Mouse (Mus musculus) frontal cortex, adult 2 months (tissue): ENCODE measurements around the gene Cox15. TPM values are rescaled to one million over a fixed set of nuclear protein-coding genes. Genes with fewer than 3 reads are reported as not detected.

Experiments used
- DNase-seq, 2 experiments: peaks; one replicate each; pipeline ENCODE4 v3.0.0; 2022; ENCODE audit warnings: low spot score in 1 of 2; ENCODE audit errors: extremely low spot score in 1 of 2
- polyA plus RNA-seq: library from polyadenylated mRNA; depleted of rRNA; stranded (reverse); fragments of >200 nt; gene quantifications from 2 replicates; pipeline ENCODE4 v1.2.3, GENCODE M21; 2012; rRNA removed

Cox15 gene
- 15.0 and 15.4 TPM in 2 replicates for polyA plus RNA-seq

GRCm38 (mm10) chr19:43752489-43753225 lies at the start of gene Cox15, which contains the start of gene Cutc:
Cox15 (minus strand) TSS chr19:43753000.
Cutc (plus strand) TSS chr19:43752996.
- peak; percentile 92 to 97 for DNase-seq

DNA sequence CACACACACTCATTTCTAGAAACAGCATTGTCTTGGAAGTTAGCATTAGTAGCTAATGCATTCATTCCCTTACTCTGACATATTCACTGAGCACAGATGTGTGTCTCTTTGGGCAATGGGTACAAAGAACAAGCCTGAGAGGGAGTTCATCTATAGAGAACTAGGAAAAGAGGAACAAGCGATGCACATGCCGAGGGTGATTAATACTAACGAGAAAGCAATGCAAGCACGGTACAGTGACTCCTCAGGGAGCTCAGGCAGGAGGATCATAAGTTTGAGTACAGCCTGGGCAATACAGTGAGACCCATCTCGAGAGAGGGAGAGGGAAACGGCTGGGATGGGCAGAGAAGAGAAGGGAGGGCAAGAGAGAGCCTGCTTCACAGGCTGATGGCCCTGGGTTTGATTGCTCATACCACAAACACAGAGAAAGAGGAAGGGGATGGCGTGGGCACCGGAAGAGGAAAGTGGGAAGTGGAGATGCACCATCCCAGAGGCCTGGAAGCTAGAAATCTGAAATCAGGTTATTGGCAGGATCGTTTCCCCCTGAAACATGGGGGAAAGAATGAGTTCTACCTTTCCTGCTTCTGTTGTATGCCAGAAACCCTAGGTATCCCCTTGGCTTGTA lies 48.7 kb upstream of the Cox15 start:
- no peak for DNase-seq

- no peak for DNase-seq
Measured at GRCm38 (mm10) chr19:43797216-43797615, 44.4 kb upstream of the Cox15 start.

- DNase-seq = no peak
Measured at GRCm38 (mm10) chr19:43795511-43795910, 42.7 kb upstream of the Cox15 start.

GRCm38 (mm10) chr19:43793951-43794350 lies 41.2 kb upstream of the Cox15 start:
- DNase-seq = no peak

DNA sequence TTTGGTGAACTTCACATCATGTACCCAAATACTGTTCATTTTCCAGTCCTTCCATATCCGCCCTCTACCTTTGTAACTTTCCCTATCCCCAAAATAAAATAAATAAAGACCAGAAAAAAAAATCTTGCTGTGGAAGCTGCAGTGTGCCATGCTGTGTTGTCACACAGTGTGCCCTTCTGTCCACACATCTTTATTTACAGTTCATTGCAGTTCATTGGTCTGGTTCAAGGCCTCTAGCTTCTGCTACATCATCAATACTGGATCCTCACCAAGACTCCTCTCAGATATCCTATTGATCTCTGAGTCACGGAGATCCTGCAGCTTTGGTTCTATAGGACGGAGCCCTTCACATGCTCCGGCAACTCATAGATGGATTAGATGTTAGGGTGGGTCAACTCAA lies 39.7 kb upstream of the Cox15 start:
- DNase-seq = no peak

DNA sequence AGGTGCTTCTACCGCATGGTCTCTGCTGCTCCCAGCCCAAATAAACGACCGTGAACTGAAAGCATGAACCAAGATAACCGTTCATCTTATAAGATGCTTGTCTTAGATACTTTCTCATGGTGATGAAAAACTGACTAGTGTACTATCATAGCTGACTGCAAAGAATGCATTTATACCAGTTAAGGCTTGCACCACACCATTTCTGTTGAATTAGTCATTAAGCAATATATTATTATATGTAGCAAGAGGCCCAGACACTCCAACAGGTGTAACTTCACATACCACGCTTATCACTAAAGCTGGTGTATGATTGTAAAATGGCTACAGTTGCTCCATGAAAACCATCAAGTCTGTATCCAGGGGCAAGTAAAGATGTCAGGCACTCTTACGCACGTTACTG lies 37.0 kb upstream of the Cox15 start:
- DNase-seq = no peak

DNA sequence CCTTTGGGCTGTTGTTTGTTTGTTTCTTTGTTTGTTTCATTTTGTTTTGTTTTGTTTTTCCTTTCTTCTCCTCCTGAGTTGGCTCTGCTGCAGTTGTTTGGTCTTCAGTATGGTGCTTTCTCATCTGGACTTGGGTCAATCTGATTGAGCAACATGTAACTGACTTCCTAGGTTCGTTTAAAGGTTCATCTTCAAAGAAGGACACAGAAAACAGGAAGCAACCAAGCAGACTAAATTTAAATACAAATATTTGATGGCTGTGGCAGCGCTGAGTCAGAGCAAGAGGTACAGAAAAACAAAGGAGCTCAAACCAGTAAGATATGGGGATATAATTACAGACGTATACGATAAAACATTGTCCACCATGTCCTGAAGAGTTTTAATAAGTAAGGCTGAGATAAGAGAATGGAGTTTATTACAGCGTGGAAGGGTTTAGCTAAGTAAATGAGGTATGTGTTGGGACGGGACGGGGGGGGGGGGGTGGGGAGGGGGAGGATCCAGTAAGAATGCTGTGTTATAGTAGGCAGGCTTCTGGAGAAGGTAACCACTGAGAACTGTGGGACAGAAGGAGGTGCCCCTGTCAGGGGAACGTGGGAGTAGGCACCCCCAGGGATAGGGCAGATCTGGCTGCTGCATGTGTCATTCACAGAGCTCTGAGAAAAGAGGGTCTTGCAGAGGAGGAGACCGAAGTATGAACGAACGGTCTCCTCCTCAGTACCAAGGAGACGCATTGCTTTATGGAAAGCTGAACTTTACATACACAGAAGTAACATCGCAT lies 33.6 kb upstream of the Cox15 start:
- DNase-seq = no peak

GRCm38 (mm10) chr19:43784761-43785160 lies 32.0 kb upstream of the Cox15 start:
- no peak for DNase-seq

GRCm38 (mm10) chr19:43781980-43782379 lies 29.2 kb upstream of the Cox15 start, which contains the start of gene Abcc2:
Abcc2 (plus strand) TSS chr19:43782192.
- no peak for DNase-seq

GRCm38 (mm10) chr19:43780391-43780790 lies 27.6 kb upstream of the Cox15 start:
- DNase-seq = no peak

- DNase-seq = no peak
Measured at GRCm38 (mm10) chr19:43777308-43777707, 24.5 kb upstream of the Cox15 start.

DNA sequence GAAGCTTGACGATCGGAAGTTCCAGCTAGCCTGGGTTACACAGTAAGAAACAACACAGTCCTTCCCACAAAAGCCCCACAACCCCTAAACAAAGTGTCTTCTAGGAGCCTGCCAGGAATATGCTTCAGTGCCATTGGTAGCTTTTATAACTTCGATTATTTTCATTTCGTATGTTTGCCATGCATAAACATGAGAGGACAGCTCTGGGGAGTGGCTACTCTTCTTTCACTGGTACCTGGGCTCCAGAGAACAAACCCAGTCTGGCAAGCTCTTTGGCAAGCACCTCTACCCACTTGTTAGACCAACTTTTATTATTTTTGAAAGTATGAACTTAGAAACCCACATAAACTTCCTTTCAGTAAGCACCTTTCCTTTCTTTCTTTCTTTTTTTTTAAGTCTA lies 23.8 kb upstream of the Cox15 start:
- no peak for DNase-seq

DNA sequence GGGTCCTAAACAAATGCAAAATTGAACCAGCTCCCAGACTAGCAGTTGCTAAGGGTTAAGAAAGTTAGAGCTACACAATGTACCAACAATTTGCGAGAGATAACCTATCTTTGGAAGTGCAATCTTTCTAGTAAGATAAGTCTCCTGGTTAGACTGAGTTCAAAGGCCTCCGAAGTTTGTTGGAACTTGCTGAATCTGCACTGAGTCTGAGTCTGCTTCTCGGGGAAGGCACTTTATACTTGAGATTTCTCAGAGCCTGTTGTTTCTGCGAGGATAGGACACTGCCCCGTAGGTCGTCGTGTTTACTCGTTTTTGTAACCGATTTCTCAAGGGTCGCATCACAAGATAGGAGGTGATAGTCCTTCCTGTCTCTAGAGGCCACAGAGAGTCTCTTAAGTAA lies 22.6 kb upstream of the Cox15 start:
- DNase-seq = no peak

GRCm38 (mm10) chr19:43772311-43772710 lies 19.5 kb upstream of the Cox15 start:
- DNase-seq = no peak

DNA sequence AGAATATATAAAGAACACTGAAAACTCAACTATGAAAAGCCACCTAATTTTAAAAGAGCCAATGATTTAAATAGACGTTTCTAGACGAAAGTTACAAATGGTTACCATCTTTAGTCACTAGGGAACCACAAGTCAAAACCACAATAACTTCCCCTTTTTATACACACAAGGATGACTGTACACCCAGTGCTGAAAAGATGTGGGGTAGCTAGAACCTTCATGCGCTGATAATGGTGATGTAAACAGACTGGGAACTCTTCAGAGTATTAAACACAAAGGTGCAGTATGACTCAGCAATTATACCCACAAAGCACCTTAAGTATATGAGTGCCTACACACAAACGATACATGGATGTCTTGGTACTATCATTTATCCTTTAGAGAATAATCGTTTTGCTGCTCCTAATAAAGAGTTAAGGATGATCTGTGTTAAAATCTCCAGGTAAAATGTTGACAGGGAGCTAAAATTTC lies 18.7 kb upstream of the Cox15 start:
- no peak for DNase-seq

DNA sequence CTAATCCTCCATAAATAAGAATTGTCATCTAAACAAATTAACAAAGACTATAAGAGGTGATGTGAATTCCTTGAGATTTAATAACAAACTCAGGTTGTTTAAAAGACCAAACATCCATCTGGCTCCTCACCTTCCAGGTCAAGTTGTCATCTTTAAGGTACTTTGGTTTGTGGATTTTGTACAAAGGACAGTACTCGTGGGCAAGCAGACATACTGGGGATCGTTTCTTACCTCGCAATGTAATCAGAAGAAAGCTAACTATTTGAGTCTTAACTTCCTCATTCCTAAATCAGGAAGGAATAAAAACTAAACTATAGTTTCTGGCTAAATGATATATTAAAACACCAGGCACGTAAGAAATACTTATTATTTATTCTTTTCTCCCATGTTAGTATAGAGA lies 17.8 kb upstream of the Cox15 start:
- no peak for DNase-seq

DNA sequence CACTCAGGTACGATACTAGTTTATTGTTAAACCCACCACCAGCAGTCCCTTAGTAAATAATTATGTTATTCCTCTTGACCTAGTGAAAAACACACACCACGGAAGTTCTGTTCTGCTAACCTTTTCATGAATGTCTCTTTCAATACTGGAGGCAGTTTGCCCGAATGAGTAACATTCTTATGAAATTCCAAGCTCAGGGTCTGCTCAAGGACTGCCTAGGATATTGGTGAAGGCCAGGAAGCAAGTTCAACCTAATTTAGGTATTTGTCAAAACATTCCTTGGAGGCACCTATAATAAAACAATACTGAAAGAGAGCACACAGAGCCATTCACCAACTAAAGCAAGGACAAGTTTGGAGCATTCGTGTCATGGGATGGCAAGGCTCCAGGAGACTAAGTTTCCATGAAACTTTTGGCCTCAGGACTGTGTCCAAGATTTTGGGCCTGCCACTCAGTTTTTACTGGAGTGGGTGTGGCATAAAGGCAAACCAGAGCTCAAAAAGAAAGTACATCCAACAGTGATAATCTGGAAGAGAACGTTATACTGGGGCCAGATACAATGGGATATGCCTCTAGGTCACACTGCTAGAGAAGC lies 16.7 kb upstream of the Cox15 start:
- DNase-seq = no peak

DNA sequence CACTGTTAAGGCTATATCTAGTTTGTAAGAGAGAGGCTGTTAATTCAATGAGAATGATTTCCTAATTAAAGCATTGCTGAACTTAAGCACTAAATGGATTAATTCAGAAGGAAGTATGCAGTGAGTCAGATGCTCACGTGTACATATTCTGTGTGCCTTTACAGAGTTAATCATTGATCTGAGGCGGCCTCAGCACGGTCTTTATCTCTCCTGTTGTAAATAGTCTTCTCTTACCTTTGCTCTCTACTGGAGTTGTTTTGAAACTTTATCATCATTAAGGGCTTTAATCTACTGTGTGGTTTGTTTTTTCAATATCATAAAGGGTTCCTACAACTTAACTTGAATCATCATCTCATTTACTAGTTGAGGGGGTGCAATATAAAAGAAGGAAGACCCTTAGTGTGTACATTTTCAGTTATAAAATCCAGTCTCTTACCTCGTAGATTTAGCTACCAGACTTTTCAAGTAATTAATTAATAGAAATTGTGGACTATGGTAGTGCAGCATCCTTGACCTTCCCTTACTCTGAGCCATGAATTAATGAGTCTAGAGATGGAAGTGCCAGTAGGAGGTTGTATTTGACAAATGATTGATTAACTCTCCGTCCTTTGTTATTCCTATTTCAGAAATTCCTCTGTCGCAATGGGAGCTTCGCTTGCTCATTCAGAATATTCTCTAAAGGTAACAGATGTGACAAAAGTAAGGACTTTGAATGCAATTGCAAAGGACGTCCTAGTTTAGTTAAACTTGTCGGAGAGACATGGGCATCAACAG lies 14.9 kb upstream of the Cox15 start:
- DNase-seq = no peak

DNA sequence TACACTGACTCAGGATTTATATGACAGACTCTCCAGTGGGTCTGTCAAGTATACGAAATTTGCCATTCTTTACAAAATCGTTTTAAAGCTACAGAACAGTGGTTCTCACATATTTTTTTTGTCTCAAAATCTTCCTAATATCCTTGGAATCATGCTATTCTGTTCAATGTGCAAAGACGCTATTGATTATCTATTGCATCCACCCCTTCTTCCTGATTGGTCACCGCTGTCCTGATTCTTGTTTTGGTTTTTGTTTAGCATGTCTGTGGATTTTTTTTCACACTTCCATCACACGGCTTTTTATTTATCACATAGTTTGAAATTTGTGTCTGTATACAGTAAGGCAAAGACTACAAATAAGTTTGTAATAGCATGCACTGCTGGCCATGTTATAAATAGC lies 13.7 kb upstream of the Cox15 start:
- no peak for DNase-seq
